Mouse (Mus musculus) hindbrain, embryonic 15.5 days (tissue): Measurements from ENCODE around the gene Txndc17. TPM values are rescaled to one million over a fixed set of nuclear protein-coding genes. Genes with fewer than 3 reads are reported as not detected.
"Not testable (repeated sequence)": the region's sequence is repeated elsewhere in the genome, so short reads cannot be mapped to it uniquely, and the experiment has no call there.

Experiments used
- ATAC-seq: fragments of 200-750 bp; cut with Nextera tagmentation; 2 replicates; pipeline ENCODE4 v1.8.0; 2017; ENCODE audit warnings: low read depth, moderate number of reproducible peaks, moderate TSS enrichment; ENCODE audit not compliant: low FRiP score
- H3K27ac ChIP-seq: fragments of 300-500 bp; sonication (generic); replicated peaks from 2 replicates; pipeline ENCODE4 v1.5.1; 2015; ENCODE audit warnings: mild to moderate bottlenecking, inconsistent platforms
- H3K27me3 ChIP-seq: fragments of 300-500 bp; sonication (generic); 2 replicates; pipeline ENCODE4 v1.6.1; 2015; ENCODE audit warnings: control low read depth, inconsistent platforms
- H3K36me3 ChIP-seq: fragments of 300-500 bp; sonication (generic); 2 replicates; pipeline ENCODE4 v1.6.1; 2015; ENCODE audit warnings: control low read depth, inconsistent platforms
- H3K4me1 ChIP-seq: fragments of 300-500 bp; sonication (generic); replicated peaks from 2 replicates; pipeline ENCODE4 v1.6.1; 2015; ENCODE audit warnings: control low read depth, inconsistent platforms
- H3K4me2 ChIP-seq: fragments of 300-500 bp; sonication (generic); 2 replicates; pipeline ENCODE4 v1.6.1; 2015; ENCODE audit warnings: moderate library complexity, mild to moderate bottlenecking, inconsistent platforms
- H3K4me3 ChIP-seq: fragments of 300-500 bp; sonication (generic); 2 replicates; pipeline ENCODE4 v1.5.1; 2015; ENCODE audit warnings: mild to moderate bottlenecking, inconsistent platforms
- H3K9ac ChIP-seq: fragments of 300-500 bp; sonication (generic); 2 replicates; pipeline ENCODE4 v1.6.1; 2015; ENCODE audit warnings: inconsistent platforms
- H3K9me3 ChIP-seq: fragments of 300-500 bp; sonication (generic); 2 replicates; pipeline ENCODE4 v1.6.1; 2016; ENCODE audit warnings: control low read depth, inconsistent platforms
- WGBS: fragments of 180-500 bp; shearing (Covaris S2); methylation state at CpG from one replicate; pipeline ENCODE4 v1.1.7; 2015; 5-methylcytosine and 5-hydroxymethylcytosine counted together
- polyA plus RNA-seq: library from polyadenylated mRNA; unstranded; fragments of >200 nt; fragmentation: Nextera tagmentation; extraction: Ambion mirVana; gene quantifications from 2 replicates; pipeline ENCODE4 v1.2.1, GENCODE M21; 2015

The Txndc17 gene
- 147 and 155 TPM in 2 replicates for polyA plus RNA-seq

DNA sequence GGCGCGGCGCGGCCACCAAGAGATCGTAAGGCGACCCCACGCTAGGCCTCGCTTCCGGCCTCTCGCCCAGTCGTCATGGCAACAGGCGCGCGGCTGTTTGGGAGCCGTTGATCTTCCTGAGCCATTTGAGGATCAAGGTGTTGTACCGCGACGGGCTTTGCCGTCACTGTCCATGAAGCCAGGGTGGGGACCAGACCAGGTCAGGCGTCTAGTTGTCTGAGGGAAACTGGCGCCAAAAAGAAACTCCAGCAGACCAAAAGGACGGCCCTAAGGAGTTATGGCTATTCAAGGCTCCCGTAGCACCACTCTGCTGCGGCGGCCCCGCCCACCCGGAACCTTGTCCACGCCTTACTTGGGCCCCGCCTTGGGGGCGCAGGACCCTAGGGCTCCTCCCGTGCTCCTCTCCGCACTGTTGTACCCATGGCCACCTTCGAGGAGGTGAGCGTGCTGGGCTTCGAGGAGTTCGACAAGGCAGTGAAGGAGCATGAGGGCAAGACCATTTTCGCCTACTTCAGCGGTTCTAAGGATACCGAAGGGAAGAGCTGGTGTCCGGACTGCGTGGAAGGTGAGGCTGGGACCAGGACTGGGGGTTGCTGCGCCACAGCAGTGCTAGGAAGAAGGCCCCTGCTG lies at the start of gene Txndc17, which contains the start of gene 4933427D14Rik:
Gene Txndc17, plus strand, starts transcription at position 344 of the 630 bp plus-strand sequence.
Gene 4933427D14Rik, minus strand, starts transcription at position 256 of the 630 bp plus-strand sequence.
- Histone ChIP-seq H3K4me1 (peaks cover 30% of the 10 kb centered on the region), H3K9me3 (no peaks in the 10 kb centered on the region), H3K27me3 (no peaks in the 10 kb centered on the region), H3K4me3 (peak within 1 kb of the TSS; percentile 78), H3K9ac (peak within 1 kb of the TSS; percentile 81), H3K4me2 (peak within 1 kb of the TSS; percentile 72), H3K36me3 (peaks cover 20% of the 10 kb centered on the region), H3K27ac (peak within 1 kb of the TSS; percentile 79)
- WGBS: 0% methylated on average over 42 of the region's 42 CpGs
- ATAC-seq: peak; percentile 93

DNA sequence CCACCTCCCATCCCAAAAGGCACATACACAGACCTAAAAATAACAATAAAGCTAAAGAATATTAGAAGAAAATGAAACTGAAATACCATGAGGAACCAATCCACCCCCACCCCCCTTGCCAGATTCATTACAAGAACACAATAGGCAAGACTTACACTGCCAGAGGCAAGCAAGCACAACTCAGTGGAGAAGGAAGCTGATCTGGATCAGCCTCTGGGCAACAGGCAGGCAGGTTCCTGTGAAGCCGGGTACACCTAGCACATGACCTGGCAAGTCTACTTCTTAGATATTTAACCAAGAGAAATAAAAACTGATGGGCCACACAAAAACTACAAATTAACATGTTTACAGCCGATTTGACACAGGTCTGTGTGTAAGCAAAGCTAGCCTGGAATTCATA lies 44.1 kb upstream of the Txndc17 start:
- no peaks in the 10 kb centered on the region for H3K27me3 ChIP-seq
- no peak overlapping the region for H3K4me2 ChIP-seq
- H3K36me3 ChIP-seq: peaks cover 63% of the 10 kb centered on the region
- no peak overlapping the region for H3K27ac ChIP-seq
- H3K4me1 ChIP-seq: no peaks in the 10 kb centered on the region
- H3K9ac ChIP-seq: no peak overlapping the region
- H3K9me3 ChIP-seq: no peaks in the 10 kb centered on the region
- WGBS: 98% methylated on average over 2 of the region's 2 CpGs
- no peak for ATAC-seq
- no peak overlapping the region for H3K4me3 ChIP-seq

DNA sequence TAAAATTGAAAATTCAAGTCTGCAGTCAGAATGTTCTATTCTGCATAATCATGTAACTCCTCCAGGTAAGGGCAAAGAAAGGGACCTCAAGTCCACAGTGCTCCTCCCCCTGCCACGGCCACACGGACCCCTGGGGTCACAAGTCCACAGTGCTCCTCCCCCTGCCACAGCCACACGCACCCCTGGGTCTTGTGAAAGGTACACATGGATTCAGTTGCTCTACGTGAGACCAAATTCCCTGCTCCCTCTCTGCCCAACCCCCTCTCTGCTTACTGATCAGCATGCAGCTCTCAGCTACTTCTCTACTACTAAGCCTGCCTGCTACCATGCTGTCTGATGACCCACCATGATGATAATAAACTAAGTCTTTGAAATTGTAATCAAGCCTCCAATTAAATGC lies 37.5 kb upstream of the Txndc17 start:
- H3K36me3 ChIP-seq: peaks cover 73% of the 10 kb centered on the region
- ATAC-seq: no peak

DNA sequence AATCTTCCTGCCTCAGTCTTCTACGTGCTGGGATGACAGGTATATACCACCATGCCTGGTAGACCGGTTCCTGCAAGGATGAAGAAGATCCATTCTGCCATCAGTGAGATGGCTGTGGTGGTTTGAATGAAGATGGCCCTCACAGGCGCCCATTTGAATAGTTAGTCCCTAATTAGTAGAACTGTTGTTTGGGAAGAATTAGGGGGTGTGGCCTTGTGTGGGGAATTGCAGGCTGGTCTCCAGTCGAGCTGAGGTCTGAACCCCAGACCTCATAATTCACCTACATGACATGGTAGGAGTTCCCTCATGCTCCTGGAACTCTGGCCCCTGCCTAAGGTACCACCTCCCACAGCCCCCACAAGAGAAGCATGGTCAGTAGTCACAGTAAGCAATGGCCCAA lies 35.4 kb upstream of the Txndc17 start:
- H3K9me3 ChIP-seq, H3K27me3 ChIP-seq, H3K9ac ChIP-seq, H3K4me3 ChIP-seq, ATAC-seq, H3K4me1 ChIP-seq, H3K27ac ChIP-seq, H3K4me2 ChIP-seq: not testable (repeated sequence)
- peaks cover 72% of the 10 kb centered on the region for H3K36me3 ChIP-seq
- 72% methylated on average over 4 of the region's 4 CpGs for WGBS

More for the DNA sequence above, 37.5 kb upstream of the Txndc17 start:
- H3K4me2 ChIP-seq: no peak overlapping the region
- no peak overlapping the region for H3K9ac ChIP-seq
- H3K4me1 ChIP-seq: no peaks in the 10 kb centered on the region
- no peaks in the 10 kb centered on the region for H3K27me3 ChIP-seq
- WGBS: 88% methylated on average over 4 of the region's 4 CpGs
- H3K27ac ChIP-seq: no peak overlapping the region
- no peaks in the 10 kb centered on the region for H3K9me3 ChIP-seq
- no peak overlapping the region for H3K4me3 ChIP-seq

DNA sequence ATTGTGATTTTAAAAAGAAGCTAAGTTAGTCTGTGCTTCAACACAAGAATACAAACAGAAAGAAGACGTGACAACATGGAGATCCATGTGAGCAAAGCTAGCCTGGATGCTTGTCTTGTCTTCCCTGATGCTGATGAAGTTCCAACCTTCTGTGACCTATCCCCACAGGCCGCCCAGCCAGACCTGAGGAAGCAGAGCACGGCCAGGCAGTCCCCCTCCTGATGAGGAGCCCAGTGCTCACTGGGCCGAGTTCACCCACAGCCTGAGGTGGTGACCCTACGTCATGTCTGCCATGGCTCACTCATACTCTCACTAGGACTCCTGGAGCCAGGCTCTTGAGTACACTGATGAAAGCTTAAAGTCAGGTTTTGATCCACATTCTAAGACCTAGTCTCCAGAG lies 33.8 kb upstream of the Txndc17 start:
- H3K27me3 ChIP-seq: no peaks in the 10 kb centered on the region
- H3K4me2 ChIP-seq: no peak overlapping the region
- no peak overlapping the region for H3K27ac ChIP-seq
- no peaks in the 10 kb centered on the region; the same call in 1 of the 2 replicates for H3K4me1 ChIP-seq
- no peak for ATAC-seq
- H3K9me3 ChIP-seq: no peaks in the 10 kb centered on the region
- H3K36me3 ChIP-seq: peaks cover 71% of the 10 kb centered on the region
- no peak overlapping the region for H3K4me3 ChIP-seq
- WGBS: 91% methylated on average over 5 of the region's 5 CpGs
- no peak overlapping the region for H3K9ac ChIP-seq

DNA sequence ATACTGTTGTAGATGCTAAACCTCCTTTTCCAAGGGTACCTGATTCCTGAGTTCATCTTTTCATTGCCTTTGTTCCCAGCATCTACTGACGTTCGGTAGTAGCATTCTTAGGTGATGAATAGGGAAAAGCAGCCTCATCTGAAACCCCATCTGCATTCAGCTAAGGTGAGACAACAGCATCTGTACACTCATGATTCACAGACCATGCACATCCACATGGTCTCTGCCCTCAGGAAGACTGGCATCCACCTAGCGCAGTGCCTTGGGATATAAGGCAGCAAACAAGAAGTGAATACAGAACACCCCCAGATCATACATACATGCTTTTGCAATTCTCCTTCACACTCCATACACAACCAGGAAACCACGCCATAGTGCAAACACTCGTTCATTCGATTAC lies 32.6 kb upstream of the Txndc17 start:
- Histone ChIP-seq H3K9ac (no peak overlapping the region), H3K4me3 (no peak overlapping the region), H3K4me2 (no peak overlapping the region), H3K4me1 (no peaks in the 10 kb centered on the region; the same call in 1 of the 2 replicates), H3K36me3 (peaks cover 70% of the 10 kb centered on the region), H3K27me3 (no peaks in the 10 kb centered on the region), H3K27ac (no peak overlapping the region), H3K9me3 (no peaks in the 10 kb centered on the region)
- 97% methylated on average over 6 of the region's 6 CpGs for WGBS
- no peak for ATAC-seq

DNA sequence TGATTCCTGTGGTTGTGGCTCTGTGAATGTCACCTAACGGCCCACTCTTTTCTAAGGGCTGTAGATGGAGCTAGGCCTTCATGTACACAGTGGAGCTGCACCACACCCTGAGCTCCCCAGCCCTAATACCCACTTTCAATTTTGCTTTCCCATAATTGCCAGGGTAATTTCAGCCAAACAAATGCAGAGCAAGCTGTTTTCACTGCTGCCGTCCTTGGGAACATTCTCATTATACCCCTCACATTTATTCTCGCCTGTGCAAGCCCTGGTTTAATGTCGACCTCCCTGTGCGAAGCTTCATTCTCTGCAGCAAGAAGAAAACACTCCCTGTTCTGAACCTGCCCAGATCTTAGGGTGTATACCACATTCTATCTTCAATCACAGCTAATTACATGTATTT lies 31.4 kb upstream of the Txndc17 start:
- ATAC-seq: no peak
- H3K27me3 ChIP-seq: no peaks in the 10 kb centered on the region
- H3K27ac ChIP-seq: no peak overlapping the region
- no peaks in the 10 kb centered on the region; the same call in 1 of the 2 replicates for H3K4me1 ChIP-seq
- H3K36me3 ChIP-seq: peaks cover 69% of the 10 kb centered on the region
- H3K9ac ChIP-seq: no peak overlapping the region
- H3K4me2 ChIP-seq: no peak overlapping the region
- H3K4me3 ChIP-seq: no peak overlapping the region
- no peaks in the 10 kb centered on the region for H3K9me3 ChIP-seq
- 59% methylated on average over 5 of the region's 5 CpGs for WGBS

DNA sequence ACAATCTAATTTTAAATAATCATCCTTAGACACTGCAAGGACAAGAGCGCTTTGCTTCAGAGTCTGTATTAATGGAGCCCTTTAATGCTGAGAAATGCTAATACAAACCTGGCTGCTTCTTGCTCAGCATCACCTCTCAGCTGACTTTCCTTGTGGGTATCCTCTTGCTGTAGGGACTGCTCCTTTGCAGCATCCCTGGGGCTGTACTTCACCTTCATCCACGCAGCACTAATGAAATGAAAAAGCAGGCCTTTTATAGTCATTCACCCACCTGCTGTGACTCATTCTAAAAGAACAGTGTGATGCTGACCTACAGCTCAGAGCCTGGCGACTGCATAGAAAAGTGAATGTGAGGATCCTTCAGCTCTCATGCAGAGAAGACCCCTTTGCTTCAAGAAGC lies 30.8 kb upstream of the Txndc17 start:
- Histone ChIP-seq H3K9ac (no peak overlapping the region), H3K4me3 (no peak overlapping the region), H3K27ac (no peak overlapping the region), H3K4me1 (no peaks in the 10 kb centered on the region; the same call in 1 of the 2 replicates), H3K9me3 (no peaks in the 10 kb centered on the region), H3K27me3 (no peaks in the 10 kb centered on the region), H3K4me2 (no peak overlapping the region), H3K36me3 (peaks cover 73% of the 10 kb centered on the region)
- 22% methylated on average over 3 of the region's 3 CpGs for WGBS
- no peak for ATAC-seq

DNA sequence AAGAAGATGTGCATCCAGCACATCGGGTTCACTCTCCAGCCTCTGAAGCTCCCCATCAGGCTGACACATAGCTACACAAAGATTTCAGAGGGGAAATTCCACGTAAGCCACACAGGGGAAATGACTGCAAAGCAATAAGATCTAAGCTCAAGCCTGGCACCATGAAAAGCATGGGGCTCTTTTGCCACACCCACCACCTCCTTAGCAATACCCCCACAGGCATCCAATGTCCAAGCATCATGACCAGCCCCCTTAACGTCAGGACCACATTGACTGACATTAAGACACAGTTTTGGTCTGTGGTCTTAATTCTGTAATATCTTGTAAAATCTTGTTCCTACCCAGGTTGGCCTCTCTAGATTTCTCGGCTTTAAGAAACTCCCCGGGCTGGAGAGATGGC lies 26.8 kb upstream of the Txndc17 start:
- Histone ChIP-seq H3K4me3 (no peak overlapping the region), H3K9ac (no peak overlapping the region), H3K9me3 (no peaks in the 10 kb centered on the region), H3K4me1 (no peaks in the 10 kb centered on the region; the same call in 1 of the 2 replicates), H3K27me3 (no peaks in the 10 kb centered on the region), H3K4me2 (no peak overlapping the region), H3K27ac (no peak overlapping the region), H3K36me3 (peaks cover 50% of the 10 kb centered on the region)
- no peak for ATAC-seq
- WGBS: 90% methylated on average over 5 of the region's 5 CpGs

DNA sequence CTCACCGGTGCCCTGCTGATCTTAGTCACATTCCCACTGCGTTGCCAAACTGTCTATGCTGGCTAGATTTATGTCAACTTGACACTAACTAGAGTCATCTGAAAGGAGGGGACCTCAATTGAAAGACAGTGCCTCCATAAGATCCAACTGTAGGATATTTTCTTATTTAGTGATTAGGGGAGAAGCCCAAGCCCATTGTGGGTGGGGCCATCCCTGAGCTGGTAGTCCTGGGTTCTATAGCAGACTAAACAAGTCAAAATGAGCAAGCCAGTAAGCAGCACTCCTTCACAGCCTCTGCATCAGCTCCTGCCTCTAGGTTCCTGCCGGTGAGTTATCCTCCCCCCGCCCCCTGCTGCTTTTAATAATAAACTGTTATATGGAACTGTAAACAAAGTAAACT lies 26.2 kb upstream of the Txndc17 start:
- H3K4me1 ChIP-seq: no peaks in the 10 kb centered on the region; the same call in 1 of the 2 replicates
- H3K9me3 ChIP-seq: no peaks in the 10 kb centered on the region
- H3K27me3 ChIP-seq: no peaks in the 10 kb centered on the region
- no peak overlapping the region for H3K4me2 ChIP-seq
- WGBS: 90% methylated on average over 4 of the region's 4 CpGs
- no peak overlapping the region for H3K4me3 ChIP-seq
- H3K27ac ChIP-seq: no peak overlapping the region
- no peak overlapping the region for H3K9ac ChIP-seq
- ATAC-seq: no peak
- peaks cover 50% of the 10 kb centered on the region for H3K36me3 ChIP-seq

DNA sequence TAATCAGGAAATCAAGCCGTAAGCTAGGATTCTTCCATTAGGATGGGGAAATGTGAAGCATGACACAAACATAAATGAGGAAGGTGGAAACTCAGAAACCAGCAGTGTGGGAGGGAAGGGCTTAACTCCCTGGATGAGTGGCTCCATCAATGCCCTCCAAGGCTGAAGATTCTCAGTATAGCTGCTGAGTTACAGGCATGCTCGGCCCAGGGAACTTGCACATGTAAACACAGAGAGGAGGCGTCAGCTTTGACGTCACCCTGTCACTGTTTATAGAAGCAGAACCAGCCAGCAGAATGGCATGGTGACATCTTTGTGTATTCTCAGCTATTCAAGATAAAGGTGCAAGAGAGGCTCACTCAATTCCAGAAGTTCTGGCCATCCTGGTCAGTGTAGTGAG lies 23.1 kb upstream of the Txndc17 start:
- Histone ChIP-seq H3K4me2 (no peak overlapping the region), H3K36me3 (peaks cover 38% of the 10 kb centered on the region), H3K9me3 (no peaks in the 10 kb centered on the region), H3K9ac (no peak overlapping the region), H3K4me1 (no peaks in the 10 kb centered on the region), H3K27me3 (no peaks in the 10 kb centered on the region), H3K4me3 (no peak overlapping the region), H3K27ac (no peak overlapping the region)
- 90% methylated on average over 4 of the region's 4 CpGs for WGBS
- ATAC-seq: no peak

DNA sequence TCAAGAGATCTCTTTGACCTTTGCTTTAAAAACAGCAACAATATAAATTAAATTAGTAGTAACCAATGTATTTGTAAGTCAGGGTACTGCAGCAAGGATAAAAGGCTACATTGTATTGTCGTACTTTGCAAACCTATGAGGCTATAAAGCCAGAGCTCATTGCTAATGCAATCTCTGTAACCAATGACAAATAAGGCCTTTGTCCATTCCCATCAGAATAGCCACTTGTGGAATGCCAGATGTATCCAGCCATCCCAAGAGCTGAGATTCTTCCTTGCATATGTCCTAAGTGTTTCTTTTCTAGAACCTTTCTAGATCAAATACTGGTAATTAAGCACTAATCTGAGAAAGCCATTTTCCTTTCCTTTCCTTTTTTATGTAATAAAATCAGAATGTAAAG lies 16.5 kb upstream of the Txndc17 start:
- no peaks in the 10 kb centered on the region for H3K4me1 ChIP-seq

DNA sequence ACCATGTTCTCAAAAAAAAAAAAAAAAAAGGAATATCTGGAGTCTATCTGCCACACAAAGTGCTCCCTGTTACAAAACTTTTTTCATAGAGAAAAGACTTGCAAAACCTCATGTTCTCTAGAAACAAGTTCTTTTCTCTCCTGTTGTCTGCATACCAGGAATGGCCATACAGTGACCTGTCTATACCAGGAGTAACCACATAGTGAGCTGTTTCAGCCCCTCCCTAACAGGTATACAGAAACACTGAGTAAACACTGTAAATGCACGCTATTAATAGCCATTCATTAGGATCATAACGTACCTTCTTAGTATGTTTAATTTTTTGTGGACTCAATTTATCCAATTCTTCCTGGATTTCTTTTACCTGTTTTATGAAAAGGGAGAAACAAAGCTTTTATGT lies 13.1 kb upstream of the Txndc17 start:
- 97% methylated on average over 2 of the region's 2 CpGs for WGBS
- ATAC-seq: no peak
- Histone ChIP-seq H3K4me1 (no peaks in the 10 kb centered on the region), H3K9me3 (no peaks in the 10 kb centered on the region), H3K4me2 (no peak overlapping the region), H3K4me3 (no peak overlapping the region), H3K27ac (no peak overlapping the region), H3K9ac (no peak overlapping the region), H3K27me3 (no peaks in the 10 kb centered on the region), H3K36me3 (peaks cover 50% of the 10 kb centered on the region)

More for the DNA sequence above, 16.5 kb upstream of the Txndc17 start:
- Histone ChIP-seq H3K9me3 (no peaks in the 10 kb centered on the region), H3K27me3 (no peaks in the 10 kb centered on the region), H3K36me3 (peaks cover 41% of the 10 kb centered on the region), H3K9ac (no peak overlapping the region), H3K27ac (no peak overlapping the region), H3K4me2 (no peak overlapping the region), H3K4me3 (no peak overlapping the region)
- no peak for ATAC-seq
- WGBS: 73% methylated on average over 1 of the region's 1 CpGs
